Mouse (Mus musculus): ENCODE data around the gene Slc7a6. TPM values are rescaled to one million over a fixed set of nuclear protein-coding genes. Genes with fewer than 3 reads are reported as not detected.

Slc7a6 gene
- polyA plus RNA-seq, 1 experiment from 2014 or later = 41.0 TPM

DNA sequence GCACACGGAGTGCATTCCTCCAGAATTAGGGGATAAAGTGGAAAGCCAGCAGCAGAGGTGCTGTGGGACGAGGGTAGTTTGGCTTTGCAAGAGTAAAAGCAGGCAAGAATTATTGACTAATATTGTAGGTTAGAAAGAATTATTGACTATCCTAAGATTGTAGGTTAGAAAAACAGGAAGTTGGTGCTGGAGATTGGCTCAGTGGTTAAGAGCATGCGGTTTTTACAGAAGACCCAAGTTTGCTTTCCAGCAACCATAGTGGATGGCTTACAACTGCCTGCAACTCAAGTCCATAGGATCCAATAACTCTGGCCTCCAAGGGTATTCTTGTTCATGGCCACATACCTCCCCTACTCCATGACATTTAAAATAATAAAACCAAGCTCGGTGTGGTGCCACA is 22.6 kb upstream of the Slc7a6 start:
- no peak overlapping the region for H3K4me3 ChIP-seq
- no peak overlapping the region for H3K27ac ChIP-seq
- H3K9me3 ChIP-seq = no peaks in the 10 kb centered on the region
- no peak for ATAC-seq (ENCODE audit: insufficient number of reproducible peaks, low FRiP score, low TSS enrichment, low read depth)
- H3K36me3 ChIP-seq = no peaks in the 10 kb centered on the region
- no peaks in the 10 kb centered on the region for H3K27me3 ChIP-seq
- peaks cover 6% of the 10 kb centered on the region for H3K4me1 ChIP-seq
- no peak overlapping the region for H3K9ac ChIP-seq
- 87% methylated on average over 4 of the region's 4 CpGs for WGBS
- H3K4me2 ChIP-seq = no peak overlapping the region

DNA sequence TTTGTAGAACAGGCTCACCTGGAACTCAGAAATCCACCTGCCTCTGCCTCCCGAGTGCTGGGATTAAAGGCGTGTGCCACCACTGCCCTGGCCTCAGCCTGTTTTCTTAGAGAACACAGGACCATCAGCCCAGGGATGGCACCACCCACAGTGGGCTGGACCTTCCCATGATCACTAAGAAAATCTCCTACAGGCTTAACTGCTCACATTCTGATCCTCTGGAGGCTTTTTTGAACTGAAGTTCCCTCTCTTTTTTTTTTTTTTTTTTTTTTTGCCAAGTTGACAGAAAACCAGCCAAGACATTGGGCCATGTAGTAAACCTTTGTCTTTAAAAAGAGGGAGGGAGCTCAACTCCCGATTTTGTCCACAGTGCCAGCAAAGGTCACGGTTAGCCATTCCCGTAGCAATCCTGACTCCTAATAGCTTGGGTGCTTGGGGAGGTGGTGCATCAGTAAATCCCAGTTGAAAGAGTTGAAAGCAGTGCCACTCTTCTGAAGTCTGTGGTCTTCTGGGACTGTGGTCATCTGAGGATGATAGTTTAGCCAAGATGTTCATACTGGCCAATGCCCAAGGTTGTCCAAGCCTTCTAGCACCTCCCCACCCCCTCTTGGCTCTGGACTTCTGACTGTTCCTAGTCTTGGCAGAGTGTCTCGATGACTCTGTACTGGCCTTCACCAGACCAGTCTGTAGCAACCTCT is 20.6 kb upstream of the Slc7a6 start:
- no peak for ATAC-seq (ENCODE audit: insufficient number of reproducible peaks, low FRiP score, low TSS enrichment, low read depth)
- no peak overlapping the region for H3K9ac ChIP-seq
- H3K36me3 ChIP-seq = 0 out of 2 replicates have a peak, but pooled peaks cover 3% of the 10 kb centered on the region
- peaks cover 13% of the 10 kb centered on the region for H3K4me1 ChIP-seq
- 80% methylated on average over 6 of the region's 6 CpGs for WGBS
- H3K9me3 ChIP-seq = no peaks in the 10 kb centered on the region
- H3K27ac ChIP-seq = no peak overlapping the region
- no peak overlapping the region for H3K4me2 ChIP-seq
- no peaks in the 10 kb centered on the region for H3K27me3 ChIP-seq
- no peak overlapping the region for H3K4me3 ChIP-seq

DNA sequence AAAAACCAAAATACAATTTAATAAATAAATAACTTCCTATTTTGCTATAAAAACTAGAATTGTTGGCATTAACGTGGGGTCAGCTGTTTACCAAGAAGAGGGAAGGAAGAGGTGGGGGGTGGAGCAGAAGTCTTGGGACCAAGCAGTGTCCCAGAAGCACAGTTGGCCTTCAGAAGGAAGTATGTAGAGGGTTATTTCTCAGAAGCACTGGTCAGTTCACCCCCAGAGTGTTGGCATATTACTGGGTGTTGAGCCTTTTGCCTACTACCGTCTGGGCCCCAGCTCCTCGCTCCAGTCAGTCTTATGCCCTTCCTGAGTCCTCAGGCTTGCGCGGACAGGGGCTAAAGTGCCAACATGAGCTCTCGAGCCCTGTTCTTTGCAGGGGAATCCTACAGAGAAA is 19.6 kb upstream of the Slc7a6 start:
- no peak for ATAC-seq (ENCODE audit: insufficient number of reproducible peaks, low FRiP score, low TSS enrichment, low read depth)
- no peaks in the 10 kb centered on the region for H3K9me3 ChIP-seq
- H3K27ac ChIP-seq = no peak overlapping the region

DNA sequence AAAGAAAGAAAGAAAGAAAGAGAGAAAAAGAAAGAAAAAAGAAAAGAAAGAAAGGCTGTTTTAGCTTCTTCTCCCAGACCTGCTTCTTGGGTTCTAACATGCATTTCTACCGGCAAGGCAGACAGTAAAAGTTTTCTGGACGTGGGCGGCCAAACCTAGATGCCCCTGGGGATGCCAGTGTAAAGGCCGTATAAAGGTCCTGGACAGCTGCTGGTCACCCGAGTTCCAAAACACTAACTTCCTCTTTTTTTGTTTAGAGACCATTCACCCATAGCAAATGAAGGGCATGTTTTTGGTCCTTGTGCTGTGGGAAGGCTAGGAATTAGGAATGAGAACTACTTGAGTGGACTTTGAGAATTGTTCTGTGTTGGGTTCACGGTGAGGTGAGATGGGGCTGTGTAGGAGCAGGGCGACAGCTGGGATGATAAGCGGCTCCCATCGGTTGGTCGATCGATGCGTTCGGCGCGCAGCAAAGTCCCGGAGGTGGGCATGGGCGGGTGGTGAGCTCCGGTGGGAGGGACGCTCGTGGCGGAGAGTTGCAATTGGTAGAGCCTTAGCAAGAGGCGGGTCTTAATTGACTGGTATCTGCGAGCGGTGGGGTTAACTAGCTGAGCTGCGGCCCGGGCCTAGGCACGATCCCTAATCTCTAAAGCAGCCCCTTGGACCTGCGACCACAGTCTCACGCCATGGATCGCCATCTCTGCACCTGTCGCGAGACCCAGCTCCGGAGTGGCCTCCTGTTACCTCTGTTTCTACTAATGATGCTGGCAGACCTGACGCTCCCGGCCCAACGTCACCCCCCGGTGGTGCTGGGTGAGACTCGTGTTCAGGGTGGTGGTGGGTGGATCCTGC is 18.6 kb upstream of the Slc7a6 start, which contains the start of gene Pla2g15:
Gene Pla2g15 (plus strand): TSS at position 599 of the 852 bp plus-strand sequence.
- H3K9ac ChIP-seq = peak within 1 kb of the TSS; percentile 47
- peaks cover 11% of the 10 kb centered on the region; the same call in 1 of the 2 replicates for H3K36me3 ChIP-seq
- peak; percentile 94 for ATAC-seq (ENCODE audit: insufficient number of reproducible peaks, low FRiP score, low TSS enrichment, low read depth)
- H3K27ac ChIP-seq = peak within 1 kb of the TSS; percentile 57
- no peaks in the 10 kb centered on the region for H3K27me3 ChIP-seq
- H3K4me3 ChIP-seq = peak within 1 kb of the TSS; percentile 76
- WGBS = 2% methylated on average over 38 of the region's 38 CpGs
- H3K4me2 ChIP-seq = peak within 1 kb of the TSS; percentile 78
- H3K9me3 ChIP-seq = no peaks in the 10 kb centered on the region
- H3K4me1 ChIP-seq = peaks cover 13% of the 10 kb centered on the region

More for the DNA sequence above, 19.6 kb upstream of the Slc7a6 start:
- Histone ChIP-seq H3K4me1 (peaks cover 13% of the 10 kb centered on the region), H3K4me2 (no peak overlapping the region), H3K36me3 (0 out of 2 replicates have a peak, but pooled peaks cover 4% of the 10 kb centered on the region), H3K9ac (no peak overlapping the region), H3K4me3 (no peak overlapping the region), H3K27me3 (no peaks in the 10 kb centered on the region)
- 91% methylated on average over 6 of the region's 6 CpGs for WGBS

DNA sequence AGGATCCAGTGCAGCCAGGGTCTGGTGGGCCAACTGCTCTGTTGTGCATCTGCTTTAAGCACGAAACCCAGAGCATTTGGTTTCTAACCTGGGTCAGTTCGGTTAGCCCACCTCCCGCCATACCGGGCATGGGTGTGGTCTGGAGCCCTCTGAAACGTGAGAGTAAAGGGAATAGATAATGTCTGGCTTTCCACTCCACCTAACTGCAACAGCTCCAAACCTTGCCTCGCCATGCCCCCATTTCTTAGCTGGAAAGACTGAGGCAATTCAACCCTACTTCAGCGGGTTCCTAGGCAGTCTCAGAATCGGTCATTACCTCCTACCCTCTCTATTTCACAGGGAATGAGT is 18.0 kb upstream of the Slc7a6 start:
- Histone ChIP-seq H3K4me2 (peak overlapping the region; percentile 78), H3K4me3 (peak overlapping the region; percentile 76), H3K27me3 (no peaks in the 10 kb centered on the region), H3K9ac (peak overlapping the region; percentile 47), H3K27ac (peak overlapping the region; percentile 57), H3K4me1 (peaks cover 13% of the 10 kb centered on the region), H3K36me3 (peaks cover 11% of the 10 kb centered on the region; the same call in 1 of the 2 replicates), H3K9me3 (no peaks in the 10 kb centered on the region)
- ATAC-seq (ENCODE audit: insufficient number of reproducible peaks, low FRiP score, low TSS enrichment, low read depth) = no peak
- WGBS = 19% methylated on average over 8 of the region's 8 CpGs

DNA sequence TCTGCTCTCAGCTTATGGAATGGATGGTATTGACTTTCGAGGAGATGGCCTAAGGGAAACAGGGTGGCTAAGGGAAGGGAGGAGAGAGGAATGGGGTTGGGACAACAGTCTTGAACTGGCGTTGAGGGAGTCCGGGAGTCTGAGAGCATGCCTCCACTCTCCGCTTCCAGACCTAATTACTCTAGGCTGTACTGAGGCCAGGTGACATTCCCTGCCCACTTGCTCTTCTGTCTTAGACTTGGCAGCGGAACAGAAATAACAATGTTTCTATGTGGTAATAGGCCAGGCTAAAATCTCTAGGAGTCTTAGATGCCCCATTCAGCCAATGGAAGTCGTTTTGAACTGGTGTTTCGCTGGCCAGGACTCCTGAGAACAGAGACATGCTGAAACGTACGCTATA is 17.6 kb upstream of the Slc7a6 start:
- no peak overlapping the region for H3K27ac ChIP-seq
- H3K4me1 ChIP-seq = peaks cover 13% of the 10 kb centered on the region
- no peaks in the 10 kb centered on the region for H3K9me3 ChIP-seq
- H3K36me3 ChIP-seq = peaks cover 13% of the 10 kb centered on the region
- peak overlapping the region; percentile 76 for H3K4me3 ChIP-seq
- H3K4me2 ChIP-seq = peak overlapping the region; percentile 78
- 68% methylated on average over 9 of the region's 9 CpGs for WGBS
- H3K27me3 ChIP-seq = no peaks in the 10 kb centered on the region
- no peak for ATAC-seq (ENCODE audit: insufficient number of reproducible peaks, low FRiP score, low TSS enrichment, low read depth)
- 0 out of 2 replicates have a peak overlapping the region, but pooled peaks have one; percentile 47 for H3K9ac ChIP-seq

DNA sequence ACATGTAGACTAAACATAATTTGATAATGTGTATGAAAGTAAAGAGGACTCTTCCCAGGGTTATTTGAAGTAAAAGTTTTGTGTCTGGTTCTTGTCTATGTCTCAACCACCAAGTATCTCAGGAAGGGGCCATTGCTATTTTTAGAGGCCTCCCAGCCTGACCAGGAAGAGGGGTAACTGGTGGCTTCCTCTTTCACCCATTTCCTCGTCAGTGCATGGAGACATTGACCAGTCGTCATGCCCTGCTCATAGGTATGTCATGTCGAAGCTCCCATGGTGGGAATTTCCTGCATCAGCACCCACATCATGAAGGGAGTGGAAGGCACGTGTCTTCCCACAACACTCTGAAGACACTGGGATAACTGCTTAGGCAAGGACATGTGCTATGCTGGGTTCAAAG is 15.8 kb upstream of the Slc7a6 start:
- WGBS = 81% methylated on average over 4 of the region's 4 CpGs
- Histone ChIP-seq H3K27ac (no peak overlapping the region), H3K36me3 (peaks cover 19% of the 10 kb centered on the region), H3K9ac (no peak overlapping the region), H3K4me1 (peaks cover 13% of the 10 kb centered on the region), H3K9me3 (no peaks in the 10 kb centered on the region), H3K4me2 (no peak overlapping the region), H3K4me3 (no peak overlapping the region), H3K27me3 (no peaks in the 10 kb centered on the region)
- ATAC-seq (ENCODE audit: insufficient number of reproducible peaks, low FRiP score, low TSS enrichment, low read depth) = no peak

DNA sequence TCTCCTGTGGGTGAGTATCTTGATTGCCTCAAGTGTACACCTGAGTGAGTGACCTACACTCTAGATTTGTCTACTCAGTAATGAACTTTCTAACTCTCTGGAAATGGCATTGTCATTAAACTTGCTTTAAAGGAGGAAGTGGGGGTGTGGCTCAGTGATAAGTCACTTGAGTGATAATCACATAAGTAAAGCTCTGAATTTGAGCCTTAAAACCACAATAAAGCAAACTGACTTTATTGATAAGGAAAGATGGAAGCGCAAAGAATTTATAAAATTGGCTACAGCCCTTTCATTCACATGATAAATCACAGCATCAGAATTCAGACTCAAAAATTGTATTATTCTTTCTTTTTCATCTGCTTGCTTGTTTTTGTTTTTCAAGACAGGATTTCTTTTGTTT is 11.2 kb upstream of the Slc7a6 start:
- Histone ChIP-seq H3K4me1 (no peaks in the 10 kb centered on the region), H3K9ac (no peak overlapping the region), H3K4me3 (no peak overlapping the region), H3K36me3 (peaks cover 56% of the 10 kb centered on the region), H3K4me2 (no peak overlapping the region), H3K27ac (no peak overlapping the region), H3K27me3 (no peaks in the 10 kb centered on the region), H3K9me3 (no peaks in the 10 kb centered on the region)
- WGBS = 100% methylated on average over 1 of the region's 1 CpGs
- no peak for ATAC-seq (ENCODE audit: insufficient number of reproducible peaks, low FRiP score, low TSS enrichment, low read depth)

DNA sequence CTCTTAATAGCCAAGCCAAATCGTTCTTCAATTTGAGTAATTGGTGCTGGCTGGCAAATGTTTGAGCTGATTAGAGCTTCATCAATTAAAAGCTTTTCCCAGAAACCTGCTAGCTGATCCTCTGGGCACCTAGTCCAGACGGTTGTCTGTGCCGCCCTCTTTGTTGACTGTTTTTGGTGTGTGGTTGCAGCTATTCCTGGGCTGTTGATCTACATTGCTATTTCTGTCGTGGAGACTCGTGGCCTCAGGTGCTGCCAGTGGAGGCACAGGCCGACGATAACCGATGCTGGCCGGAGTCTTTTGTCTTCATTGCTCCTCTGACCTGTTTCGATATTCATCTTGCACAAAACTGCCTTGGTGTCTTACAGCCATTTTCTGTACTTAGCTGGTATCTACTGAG is 10.3 kb upstream of the Slc7a6 start:
- 86% methylated on average over 10 of the region's 10 CpGs for WGBS

DNA sequence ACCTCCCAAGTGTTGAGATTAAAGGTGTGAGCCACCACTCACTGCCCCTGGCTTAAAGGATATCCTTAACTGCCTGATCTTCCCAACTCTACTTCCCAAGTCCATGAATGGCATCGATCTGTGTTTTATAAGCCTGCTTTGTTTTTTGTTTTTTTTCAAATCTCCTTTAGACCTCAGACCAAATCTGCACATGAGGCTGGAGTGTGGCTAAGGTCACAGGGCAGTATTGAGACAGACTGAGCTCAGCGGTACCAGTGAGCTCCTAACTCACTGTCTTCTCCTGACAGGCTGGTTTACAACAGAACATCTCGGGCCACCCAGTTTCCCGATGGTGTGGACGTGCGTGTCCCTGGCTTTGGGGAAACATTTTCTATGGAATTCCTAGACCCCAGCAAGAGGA is 8.8 kb upstream of the Slc7a6 start:
- H3K27me3 ChIP-seq = no peaks in the 10 kb centered on the region
- no peaks in the 10 kb centered on the region for H3K4me1 ChIP-seq
- H3K9me3 ChIP-seq = no peaks in the 10 kb centered on the region
- H3K4me3 ChIP-seq = no peak overlapping the region
- H3K9ac ChIP-seq = no peak overlapping the region
- no peak overlapping the region for H3K27ac ChIP-seq
- no peak overlapping the region for H3K4me2 ChIP-seq
- ATAC-seq (ENCODE audit: insufficient number of reproducible peaks, low FRiP score, low TSS enrichment, low read depth) = no peak
- peaks cover 69% of the 10 kb centered on the region for H3K36me3 ChIP-seq
- WGBS = 87% methylated on average over 6 of the region's 6 CpGs

More for the DNA sequence above, 10.3 kb upstream of the Slc7a6 start:
- ATAC-seq (ENCODE audit: insufficient number of reproducible peaks, low FRiP score, low TSS enrichment, low read depth) = no peak
- H3K9me3 ChIP-seq = no peaks in the 10 kb centered on the region
- H3K27me3 ChIP-seq = no peaks in the 10 kb centered on the region
- no peak overlapping the region for H3K27ac ChIP-seq
- no peak overlapping the region for H3K4me2 ChIP-seq
- no peak overlapping the region for H3K9ac ChIP-seq
- peaks cover 62% of the 10 kb centered on the region for H3K36me3 ChIP-seq
- no peak overlapping the region for H3K4me3 ChIP-seq
- no peaks in the 10 kb centered on the region for H3K4me1 ChIP-seq

DNA sequence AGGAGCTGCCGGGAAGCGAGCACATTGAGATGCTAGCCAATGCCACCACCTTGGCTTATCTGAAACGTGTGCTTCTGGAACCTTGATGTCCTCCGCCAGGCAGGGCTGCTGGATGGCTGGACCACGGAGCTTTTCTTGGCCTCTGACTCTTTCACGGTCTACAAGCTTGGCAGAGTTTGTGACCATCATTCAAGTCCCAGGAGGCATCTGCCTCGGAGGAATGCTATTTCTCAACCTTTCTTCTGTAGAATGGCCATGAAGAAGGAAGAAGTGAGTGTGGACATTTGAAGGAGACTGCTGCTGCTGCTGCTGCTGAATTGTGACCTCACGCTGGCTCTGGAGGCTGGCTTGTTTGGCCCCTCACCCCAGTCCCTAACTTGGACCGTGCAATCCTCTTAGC is 5.4 kb upstream of the Slc7a6 start:
- 87% methylated on average over 9 of the region's 9 CpGs for WGBS
- Histone ChIP-seq H3K27ac (no peak overlapping the region), H3K4me3 (no peak overlapping the region), H3K36me3 (peaks cover 55% of the 10 kb centered on the region), H3K27me3 (no peaks in the 10 kb centered on the region), H3K4me1 (peaks cover 3% of the 10 kb centered on the region), H3K4me2 (no peak overlapping the region), H3K9me3 (no peaks in the 10 kb centered on the region), H3K9ac (no peak overlapping the region)
- ATAC-seq (ENCODE audit: insufficient number of reproducible peaks, low FRiP score, low TSS enrichment, low read depth) = no peak

DNA sequence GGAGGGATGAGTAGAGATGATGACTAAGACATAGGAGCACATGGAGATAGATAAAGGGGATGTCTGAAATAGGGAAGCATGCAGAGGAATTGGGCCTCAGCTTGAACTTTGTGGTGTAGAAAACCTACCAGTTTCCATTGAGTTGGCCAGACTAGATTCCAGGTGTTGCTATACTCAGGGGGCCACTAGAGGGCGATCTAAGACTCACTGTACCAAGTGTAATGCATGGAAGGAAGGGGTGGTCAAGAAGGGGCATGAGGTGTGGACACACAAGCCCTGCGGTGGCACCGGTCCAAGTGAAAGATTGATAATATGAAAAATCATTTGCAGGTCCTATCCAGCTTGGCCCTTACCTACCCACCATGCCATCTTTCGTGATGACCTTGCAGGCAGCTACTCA is 3.2 kb upstream of the Slc7a6 start:
- H3K36me3 ChIP-seq = peaks cover 41% of the 10 kb centered on the region
- H3K4me3 ChIP-seq = no peak overlapping the region
- 51% methylated on average over 4 of the region's 4 CpGs for WGBS
- H3K27ac ChIP-seq = no peak overlapping the region
- ATAC-seq (ENCODE audit: insufficient number of reproducible peaks, low FRiP score, low TSS enrichment, low read depth) = no peak
- H3K4me1 ChIP-seq = peaks cover 14% of the 10 kb centered on the region
- H3K4me2 ChIP-seq = no peak overlapping the region
- no peaks in the 10 kb centered on the region for H3K9me3 ChIP-seq
- no peak overlapping the region for H3K9ac ChIP-seq
- no peaks in the 10 kb centered on the region for H3K27me3 ChIP-seq
